Mouse (Mus musculus): ENCODE results near the gene Gpr173.

DNA sequence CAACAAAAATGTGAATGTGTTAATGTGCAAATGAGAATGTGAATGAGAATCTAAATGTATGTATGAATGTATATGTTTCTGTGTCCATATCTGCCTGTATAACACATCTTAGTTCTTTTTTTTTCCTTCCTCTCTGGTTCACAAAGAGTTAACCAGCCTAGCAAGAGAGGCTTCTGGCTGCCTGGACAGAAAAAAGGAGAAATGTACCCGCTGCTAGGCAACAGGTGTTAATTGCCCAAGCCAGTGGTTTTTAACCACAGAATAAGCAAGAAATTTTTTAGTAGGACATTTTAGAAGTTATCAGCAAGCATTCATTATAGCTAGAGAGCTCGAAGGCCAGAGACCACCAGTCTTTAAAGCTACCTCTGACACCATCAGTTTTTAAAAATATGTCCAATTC, 45.7 kb downstream of the Gpr173 start:
- TF ChIP-seq CTCF (IDR thresholded peaks at IDR 0.05; ENCODE audit: control insufficient read depth, insufficient read depth, low read length): no peak
- no peak for TF ChIP-seq POLR2A (IDR thresholded peaks at IDR 0.05; ENCODE audit: borderline replicate concordance, control insufficient read depth, low read depth, low read length)
